Mouse (Mus musculus): ENCODE data around the gene Kcmf1.
"Not testable (repeated sequence)": the region's sequence is repeated elsewhere in the genome, so short reads cannot be mapped to it uniquely, and the experiment has no call there.

Kcmf1 gene

GRCm38 (mm10) chr6:72851633-72852032 is 48.1 kb downstream of the Kcmf1 start:
- DNase-seq (ENCODE audit: low spot score in 2 of 2): no peak

GRCm38 (mm10) chr6:72841986-72842502 is 57.7 kb downstream of the Kcmf1 start:
- DNase-seq (ENCODE audit: low spot score in 2 of 2): no peak

GRCm38 (mm10) chr6:72840867-72841780 is 58.7 kb downstream of the Kcmf1 start:
- DNase-seq (ENCODE audit: low spot score in 2 of 2): no peak

GRCm38 (mm10) chr6:72837756-72838155 is 62.0 kb downstream of the Kcmf1 start:
- DNase-seq (ENCODE audit: low spot score in 2 of 2): no peak

GRCm38 (mm10) chr6:72834518-72834917 is 65.3 kb downstream of the Kcmf1 start:
- no peak for DNase-seq (ENCODE audit: low spot score in 2 of 2)

GRCm38 (mm10) chr6:72831858-72832257 is 67.9 kb downstream of the Kcmf1 start:
- DNase-seq (ENCODE audit: low spot score in 2 of 2): no peak

- DNase-seq (ENCODE audit: low spot score in 2 of 2): peak; percentile 44 to 53
Observed at GRCm38 (mm10) chr6:72831276-72831675, 68.5 kb downstream of the Kcmf1 start.

GRCm38 (mm10) chr6:72828857-72829256 is 70.9 kb downstream of the Kcmf1 start:
- no peak for DNase-seq (ENCODE audit: low spot score in 2 of 2)

GRCm38 (mm10) chr6:72828037-72828436 is 71.7 kb downstream of the Kcmf1 start:
- not testable (repeated sequence) for DNase-seq (ENCODE audit: low spot score in 2 of 2)

GRCm38 (mm10) chr6:72825762-72826161 is 74.0 kb downstream of the Kcmf1 start:
- no peak for DNase-seq (ENCODE audit: low spot score in 2 of 2)

GRCm38 (mm10) chr6:72824971-72825737 is 74.6 kb downstream of the Kcmf1 start:
- DNase-seq (ENCODE audit: low spot score in 2 of 2): no peak

- no peak for DNase-seq (ENCODE audit: low spot score in 2 of 2)
Observed at GRCm38 (mm10) chr6:72813456-72813855, 86.3 kb downstream of the Kcmf1 start.

- DNase-seq (ENCODE audit: low spot score in 2 of 2): no peak
Observed at GRCm38 (mm10) chr6:72810248-72810647, 89.5 kb downstream of the Kcmf1 start.

GRCm38 (mm10) chr6:72809522-72810149 is 90.1 kb downstream of the Kcmf1 start:
- no peak for DNase-seq (ENCODE audit: low spot score in 2 of 2)

GRCm38 (mm10) chr6:72808342-72808741 is 91.4 kb downstream of the Kcmf1 start:
- no peak for DNase-seq (ENCODE audit: low spot score in 2 of 2)

- DNase-seq (ENCODE audit: low spot score in 2 of 2): no peak
Observed at GRCm38 (mm10) chr6:72803669-72804068, 96.1 kb downstream of the Kcmf1 start.

- DNase-seq (ENCODE audit: low spot score in 2 of 2): no peak
Observed at GRCm38 (mm10) chr6:72802119-72802518, 97.7 kb downstream of the Kcmf1 start.

GRCm38 (mm10) chr6:72800641-72801040 is 99.1 kb downstream of the Kcmf1 start:
- DNase-seq (ENCODE audit: low spot score in 2 of 2): no peak

GRCm38 (mm10) chr6:72797763-72798162 is 102.0 kb downstream of the Kcmf1 start:
- no peak for DNase-seq (ENCODE audit: low spot score in 2 of 2)

- no peak for DNase-seq (ENCODE audit: low spot score in 2 of 2)
Observed at GRCm38 (mm10) chr6:72795444-72795843, 104.3 kb downstream of the Kcmf1 start.

GRCm38 (mm10) chr6:72794870-72795269 is 104.9 kb downstream of the Kcmf1 start:
- peak; percentile 47 to 63 for DNase-seq (ENCODE audit: low spot score in 2 of 2)

- DNase-seq (ENCODE audit: low spot score in 2 of 2): no peak
Observed at GRCm38 (mm10) chr6:72792641-72793040, 107.1 kb downstream of the Kcmf1 start.
